Comparison of ENCODE assay signal across 9 mouse cellular contexts in the genomic region with DNA sequence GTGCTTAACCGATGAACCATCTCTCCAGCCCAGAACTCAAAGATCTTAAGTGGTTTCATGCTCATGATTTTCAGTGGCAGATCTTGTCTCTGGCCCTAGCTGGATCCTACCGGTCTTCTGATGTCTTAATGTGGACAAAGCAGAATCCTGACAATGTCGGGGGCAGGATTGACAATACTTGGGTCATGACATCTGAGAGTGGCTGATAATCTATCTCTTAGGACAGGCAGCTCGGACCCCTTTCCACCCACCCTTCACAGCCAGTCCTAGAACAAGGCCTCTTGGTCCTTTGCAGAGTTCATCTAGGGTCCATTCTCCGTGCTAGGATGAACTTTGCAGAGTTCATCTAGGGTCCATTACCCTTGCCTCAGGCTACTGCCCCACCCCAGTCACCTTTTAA. TPM values are rescaled to one million over a fixed set of nuclear protein-coding genes. Genes with fewer than 3 reads are reported as not detected.
DNase-seq lines count a peak whose midpoint lies in the region; ATAC-seq and TF ChIP-seq lines count a peak whose summit lies in the region.
"Had no signal": no experiment of that assay in that cellular context is flagged by ENCODE, and none has a peak within 500 bp of the region (broad histone marks: within the 10 kb centered on the region; RNA-seq: fewer than 3 reads in every experiment).

No protein-coding gene starts in this region.

- H3K4me1 ChIP-seq in heart, embryonic 13.5 days = peaks cover 46% of the 10 kb centered on the region
- peaks cover 37% of the 10 kb centered on the region for H3K4me1 ChIP-seq in heart, embryonic 10.5 days
- H3K4me1 ChIP-seq in cortical plate, adult 2 months (ENCODE audit: control insufficient read depth, insufficient read depth, low read length) = peaks cover 4% of the 10 kb centered on the region
- H3K4me1 ChIP-seq in hindbrain, embryonic 15.5 days (replicated peaks) = peaks cover 39% of the 10 kb centered on the region
- H3K4me1 ChIP-seq in midbrain, embryonic 12.5 days = peaks cover 16% of the 10 kb centered on the region

- DNase-seq in heart, embryonic 10.5 days (ENCODE audit: low spot score) = no peak
- no peak for DNase-seq in urinary bladder, postnatal 10 days (ENCODE audit: low spot score)
- no peak for DNase-seq in adrenal gland, postnatal 4 days (ENCODE audit: low spot score in 2 of 2)
- DNase-seq: kidney, adult 18-20 months had no signal

- TF ChIP-seq POLR2A in cortical plate, adult 2 months (IDR thresholded peaks at IDR 0.05; ENCODE audit: extremely low read depth, insufficient read depth, low read length) = no peak

- no peak for ATAC-seq in heart, embryonic 13.5 days (ENCODE audit: extremely low read depth, insufficient number of reproducible peaks, low FRiP score, low TSS enrichment)
- ATAC-seq in hindbrain, embryonic 15.5 days (ENCODE audit: low FRiP score, low read depth) = no peak
- ATAC-seq in midbrain, embryonic 12.5 days (ENCODE audit: low FRiP score, low read depth) = no peak
- no peak for ATAC-seq in cerebellum, adult (ENCODE audit: insufficient number of reproducible peaks, low FRiP score, low TSS enrichment)

- TF ChIP-seq CTCF in cortical plate, adult 2 months (IDR thresholded peaks at IDR 0.05; ENCODE audit: extremely low read depth, insufficient read depth, low read length) = no peak

- no peaks in the 10 kb centered on the region for H3K36me3 ChIP-seq in heart, embryonic 13.5 days
- H3K36me3 ChIP-seq in heart, embryonic 10.5 days = no peaks in the 10 kb centered on the region
- no peaks in the 10 kb centered on the region for H3K36me3 ChIP-seq in hindbrain, embryonic 15.5 days
- H3K36me3 ChIP-seq in midbrain, embryonic 12.5 days = no peaks in the 10 kb centered on the region

- no peaks in the 10 kb centered on the region for H3K9me3 ChIP-seq in heart, embryonic 13.5 days
- H3K9me3 ChIP-seq in heart, embryonic 10.5 days = no peaks in the 10 kb centered on the region
- no peaks in the 10 kb centered on the region for H3K9me3 ChIP-seq in hindbrain, embryonic 15.5 days
- no peaks in the 10 kb centered on the region for H3K9me3 ChIP-seq in midbrain, embryonic 12.5 days

- WGBS in heart, embryonic 13.5 days = 46% methylated on average over 5 of the region's 5 CpGs
- 41% methylated on average over 5 of the region's 5 CpGs for WGBS in heart, embryonic 10.5 days
- 41% methylated on average over 5 of the region's 5 CpGs for WGBS in hindbrain, embryonic 15.5 days
- 60% methylated on average over 5 of the region's 5 CpGs for WGBS in midbrain, embryonic 12.5 days

- no peak overlapping the region for H3K27ac ChIP-seq in heart, embryonic 13.5 days (replicated peaks)
- H3K27ac ChIP-seq in heart, embryonic 10.5 days = no peak overlapping the region
- no peak overlapping the region for H3K27ac ChIP-seq in cortical plate, adult 2 months (ENCODE audit: insufficient read depth, low read length)
- no peak overlapping the region for H3K27ac ChIP-seq in hindbrain, embryonic 15.5 days (replicated peaks)
- H3K27ac ChIP-seq in midbrain, embryonic 12.5 days (replicated peaks) = no peak overlapping the region

- H3K27me3 ChIP-seq in heart, embryonic 13.5 days (replicated peaks) = 0 out of 2 replicates have a peak, but pooled peaks cover 3% of the 10 kb centered on the region
- H3K27me3 ChIP-seq in heart, embryonic 10.5 days (ENCODE audit: insufficient read depth, poor library complexity, severe bottlenecking) = peaks cover 3% of the 10 kb centered on the region; the same call in 1 of the 2 replicates
- no peaks in the 10 kb centered on the region for H3K27me3 ChIP-seq in hindbrain, embryonic 15.5 days
- peaks cover 5% of the 10 kb centered on the region; the same call in 1 of the 2 replicates for H3K27me3 ChIP-seq in midbrain, embryonic 12.5 days

- H3K9ac ChIP-seq in heart, embryonic 13.5 days = peak overlapping the region; percentile 89; the same call in 1 of the 2 replicates
- H3K9ac ChIP-seq in hindbrain, embryonic 15.5 days = no peak overlapping the region
- no peak overlapping the region for H3K9ac ChIP-seq in midbrain, embryonic 12.5 days (replicated peaks)

- peak overlapping the region; percentile 78 for H3K4me3 ChIP-seq in heart, embryonic 13.5 days
- H3K4me3 ChIP-seq in heart, embryonic 10.5 days = no peak overlapping the region
- H3K4me3 ChIP-seq in cortical plate, adult 2 months (ENCODE audit: insufficient read depth, low read length) = peak overlapping the region; percentile 66
- H3K4me3 ChIP-seq in hindbrain, embryonic 15.5 days = peak overlapping the region; percentile 73
- H3K4me3 ChIP-seq in midbrain, embryonic 12.5 days = peak overlapping the region; percentile 91

- peak overlapping the region; percentile 90 for H3K4me2 ChIP-seq in heart, embryonic 13.5 days
- H3K4me2 ChIP-seq in hindbrain, embryonic 15.5 days = peak overlapping the region; percentile 77
- peak overlapping the region; percentile 96 for H3K4me2 ChIP-seq in midbrain, embryonic 12.5 days (replicated peaks)

RNA-seq across cellular contexts. Expression of gene Smox, which starts 2.1 kb away (rescaled TPM):
- polyA plus RNA-seq in heart, embryonic 13.5 days (2015; fragmentation: Nextera tagmentation; extraction: Ambion mirVana) = 24.4 and 25.8 TPM in 2 replicates
- polyA plus RNA-seq in heart, embryonic 10.5 days (2016; fragmentation: Nextera tagmentation; extraction: Ambion mirVana) = 26.1 and 28.0 TPM in 2 replicates
- 61.1 and 63.4 TPM in 2 replicates for polyA plus RNA-seq in cortical plate, adult 2 months (2012; rRNA removed)
- 52.3 and 53.4 TPM in 2 replicates for polyA plus RNA-seq in hindbrain, embryonic 15.5 days (2015; fragmentation: Nextera tagmentation; extraction: Ambion mirVana)
- polyA plus RNA-seq in midbrain, embryonic 12.5 days (2016; fragmentation: Nextera tagmentation; extraction: Ambion mirVana) = 43.0 and 47.7 TPM in 2 replicates
- total RNA-seq in adrenal gland, postnatal 4 days (2021) = 10 to 100 TPM; 27.8 to 29.9 TPM
